Mouse (Mus musculus) CD4-positive, CD25-positive, alpha-beta regulatory T cell, adult 4 months (primary cell): ENCODE measurements around the gene Tbc1d16. TPM values are rescaled to one million over a fixed set of nuclear protein-coding genes. Genes with fewer than 3 reads are reported as not detected.
A peak's percentile ranks its signal among the peaks of the same experiment; 100 is the strongest.
"Not testable (repeated sequence)": the region's sequence is repeated elsewhere in the genome, so short reads cannot be mapped to it uniquely, and the experiment has no call there.

Experiments
- ATAC-seq: one replicate; pipeline ENCODE4 v1.8.0; 2017
- polyA plus RNA-seq, 2 experiments: library from polyadenylated mRNA; unstranded; fragments of 100-300 nt; shearing (Covaris generic); gene quantifications; one replicate each; pipeline ENCODE4 v1.2.1; 2017

Tbc1d16 gene
- polyA plus RNA-seq, 2 experiments from 2014 or later = 0.72 to 1.0 TPM

DNA sequence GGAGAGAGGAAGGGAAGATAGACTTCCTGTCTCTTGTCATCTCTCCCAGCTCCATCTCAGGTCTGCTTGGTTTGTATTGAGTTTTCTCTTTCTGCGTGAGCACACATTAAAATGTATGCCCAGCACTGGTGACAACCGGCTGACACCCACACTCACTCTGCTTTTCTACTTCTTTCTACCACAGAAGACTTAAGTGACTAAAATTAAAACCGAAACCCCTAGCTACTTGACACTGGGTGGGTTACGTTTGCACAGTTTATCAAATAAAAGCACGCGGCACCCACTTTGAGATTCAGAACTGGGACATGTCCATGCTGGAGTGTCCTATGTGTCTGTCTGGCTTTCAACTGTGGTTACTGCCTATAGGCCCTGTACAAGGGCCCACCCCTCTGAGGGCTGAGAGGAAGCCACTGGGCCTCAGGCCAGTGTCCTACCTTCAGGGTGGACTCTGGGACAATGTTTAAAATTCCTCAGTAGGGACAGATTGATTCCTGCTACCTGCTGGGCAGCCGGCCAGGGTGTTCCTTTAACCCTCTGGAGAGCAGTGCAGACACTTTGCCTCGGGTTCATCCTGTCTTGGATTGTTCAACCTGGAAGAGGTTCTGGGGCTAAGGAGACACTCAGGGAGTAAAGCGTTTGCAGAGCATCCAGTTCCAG lies 118.8 kb downstream of the Tbc1d16 start:
- ATAC-seq = peak; percentile 75

DNA sequence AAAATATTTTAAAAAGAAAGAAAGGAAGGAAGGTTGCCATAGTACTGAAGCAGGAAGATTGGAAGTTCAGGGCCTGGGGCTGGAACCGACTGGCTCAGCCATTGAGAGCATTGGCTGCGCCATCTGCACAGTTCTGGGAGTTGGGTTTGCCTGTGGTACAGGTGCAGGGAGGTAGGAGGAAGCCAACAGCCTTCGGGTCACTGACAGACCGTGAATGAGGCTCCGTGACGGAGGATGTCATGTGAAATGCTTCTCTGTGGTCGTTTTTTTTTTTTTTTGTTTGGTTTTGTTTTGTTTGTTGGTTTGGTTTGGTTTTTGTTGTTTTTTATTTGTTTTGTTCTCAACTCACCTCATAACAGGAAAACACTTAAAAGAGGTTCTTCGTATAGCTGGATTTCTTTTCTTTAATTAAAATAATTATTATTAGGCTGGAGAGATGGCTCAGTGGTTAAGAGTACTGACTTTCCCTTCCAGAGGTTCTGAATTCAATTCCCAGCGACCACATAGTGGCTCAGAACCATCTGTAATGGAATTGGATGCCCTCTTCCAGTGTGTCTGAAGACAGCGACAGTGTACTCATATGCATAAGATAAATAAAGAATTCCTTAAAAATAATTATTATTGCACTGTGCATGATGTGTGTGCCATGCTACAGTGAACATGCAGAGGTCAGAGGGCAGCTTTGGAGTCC lies 119.6 kb downstream of the Tbc1d16 start:
- ATAC-seq = peak; percentile 43

DNA sequence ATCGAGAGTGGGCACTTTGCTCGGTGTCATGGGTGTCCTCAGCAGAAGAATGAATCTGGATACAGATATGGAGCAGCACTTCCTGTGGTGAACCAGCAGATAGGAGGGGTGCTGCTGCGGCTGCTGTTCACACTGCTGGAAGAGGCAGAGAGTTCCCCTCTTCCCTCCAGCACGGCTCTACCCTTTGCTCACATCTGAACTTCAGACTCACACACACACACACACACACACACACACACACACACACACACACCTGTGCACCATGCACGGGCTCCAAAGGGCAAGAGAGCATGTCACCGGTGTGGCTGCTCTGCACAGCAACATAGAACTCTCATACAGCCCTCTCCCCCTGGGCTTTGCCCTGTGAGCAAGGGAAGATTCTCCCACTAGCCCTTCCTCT lies 122.0 kb downstream of the Tbc1d16 start:
- ATAC-seq = peak; percentile 53

DNA sequence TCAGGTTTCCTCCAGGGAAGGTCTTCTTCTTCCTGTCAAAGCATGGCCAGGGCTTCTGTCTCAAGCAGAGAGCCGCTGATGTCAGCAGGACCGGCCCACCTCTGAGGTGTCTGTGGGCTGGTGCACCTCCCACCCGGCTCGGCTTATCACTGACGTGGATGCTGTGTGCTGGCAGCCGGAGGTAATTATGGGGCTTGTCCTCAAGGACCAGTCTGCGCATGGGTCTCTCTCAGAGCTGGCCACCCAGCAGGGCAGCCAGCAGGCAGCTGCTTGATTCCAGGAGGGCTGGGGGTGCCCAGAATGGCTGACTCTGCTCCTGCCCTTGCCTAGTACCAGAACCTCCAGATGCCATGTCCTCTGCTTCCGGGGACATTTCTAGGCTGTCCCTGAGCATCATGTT lies 122.6 kb downstream of the Tbc1d16 start:
- ATAC-seq = no peak

DNA sequence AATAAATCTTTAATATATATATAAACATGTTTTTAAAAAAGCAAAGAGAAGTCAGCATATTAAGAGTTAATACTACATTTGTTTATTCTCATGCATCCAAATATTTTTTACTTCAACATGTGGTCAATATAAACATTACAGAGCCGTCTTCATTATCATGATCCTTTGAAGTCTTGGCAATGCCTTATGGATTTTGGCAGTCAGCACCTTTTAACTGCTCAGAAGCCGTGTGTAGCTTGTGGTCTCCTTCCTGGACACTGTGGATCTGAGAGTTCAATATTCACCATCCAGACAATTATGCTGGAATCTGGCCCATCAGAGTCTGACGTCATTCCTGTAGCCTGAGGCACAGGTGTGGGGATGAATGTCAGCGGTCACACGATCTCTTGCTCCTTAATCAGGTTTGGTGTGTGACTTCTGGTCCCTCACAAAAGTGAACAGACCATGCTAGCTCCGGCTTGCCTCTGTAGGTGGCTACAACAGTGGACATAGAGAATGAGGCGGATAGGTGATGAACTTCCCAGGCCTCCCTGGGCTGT lies 123.2 kb downstream of the Tbc1d16 start:
- no peak for ATAC-seq

DNA sequence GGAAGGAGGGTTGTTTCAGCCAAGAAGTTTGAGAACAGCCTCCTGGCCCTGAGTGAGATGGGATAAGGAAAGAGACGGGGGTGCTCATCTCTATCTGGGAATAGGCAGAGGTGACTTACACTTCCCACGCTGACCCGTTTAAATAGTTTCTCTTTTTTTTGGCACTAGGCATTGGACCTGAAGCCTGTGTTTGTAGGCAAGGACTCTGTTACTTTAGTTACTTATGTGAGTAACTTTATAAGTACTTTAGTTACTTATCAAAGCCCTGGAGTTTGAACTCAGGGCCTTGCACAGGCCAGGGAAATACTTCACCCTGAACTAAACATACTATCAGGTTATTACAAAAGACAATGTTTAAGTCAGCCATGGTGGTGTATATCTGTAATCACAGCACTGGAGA lies 124.3 kb downstream of the Tbc1d16 start:
- no peak for ATAC-seq

DNA sequence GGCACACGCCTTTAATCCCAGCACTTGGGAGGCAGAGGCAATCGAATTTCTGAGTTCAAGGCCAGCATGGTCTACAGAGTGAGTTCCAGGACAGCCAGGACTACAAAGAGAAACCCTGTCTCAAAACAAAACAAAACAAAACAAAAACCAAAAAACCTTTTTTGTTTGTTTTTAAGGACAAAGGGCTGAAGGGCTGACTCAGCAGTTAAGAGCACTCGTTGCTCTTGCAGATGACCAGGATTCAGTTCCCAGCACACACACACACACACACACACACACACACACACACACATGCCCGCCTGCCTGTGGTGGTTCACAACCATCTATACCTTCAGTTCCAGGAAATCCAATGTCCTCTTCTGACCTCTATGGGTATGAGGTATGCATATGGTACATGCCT lies 127.9 kb downstream of the Tbc1d16 start:
- not testable (repeated sequence) for ATAC-seq

DNA sequence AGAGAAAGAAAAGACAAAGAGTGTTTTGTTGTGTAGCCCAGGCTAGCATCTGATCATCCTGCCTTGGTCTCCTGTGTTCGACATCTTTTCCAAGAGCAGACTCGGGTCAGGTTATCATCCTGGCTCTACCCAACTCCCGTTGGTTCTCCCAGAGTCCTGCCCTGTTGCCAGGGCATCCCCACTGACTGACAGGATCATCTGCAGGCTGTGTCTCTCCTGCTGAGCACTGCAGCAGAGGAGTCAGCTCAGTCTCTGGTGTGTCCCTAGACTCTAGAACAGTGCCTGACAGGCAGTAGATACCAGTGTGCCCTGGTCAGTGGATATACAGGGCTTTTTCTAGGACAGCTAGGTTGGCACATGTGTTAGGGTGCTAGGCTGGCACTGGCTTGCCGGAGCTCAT lies 130.1 kb downstream of the Tbc1d16 start:
- ATAC-seq = no peak

DNA sequence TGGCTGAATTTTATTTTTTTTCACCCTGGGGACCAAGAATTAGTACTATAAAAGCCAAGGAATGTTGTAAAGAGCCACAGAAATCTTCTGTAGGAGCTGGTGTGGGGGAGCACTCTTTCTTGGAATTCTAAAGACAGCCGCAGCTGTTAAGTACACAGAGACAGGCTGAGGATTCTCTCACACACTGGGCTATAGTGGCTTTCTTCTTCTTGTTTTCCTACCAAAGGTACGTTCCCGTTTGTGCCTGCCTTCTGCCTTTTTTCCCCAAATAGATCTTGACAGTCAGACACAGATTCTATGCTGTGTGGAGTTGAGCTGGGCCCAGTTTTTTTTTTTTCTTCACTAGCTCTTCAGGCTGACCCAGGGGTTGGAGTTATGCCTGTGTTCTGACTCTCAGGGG lies 132.9 kb downstream of the Tbc1d16 start:
- no peak for ATAC-seq

DNA sequence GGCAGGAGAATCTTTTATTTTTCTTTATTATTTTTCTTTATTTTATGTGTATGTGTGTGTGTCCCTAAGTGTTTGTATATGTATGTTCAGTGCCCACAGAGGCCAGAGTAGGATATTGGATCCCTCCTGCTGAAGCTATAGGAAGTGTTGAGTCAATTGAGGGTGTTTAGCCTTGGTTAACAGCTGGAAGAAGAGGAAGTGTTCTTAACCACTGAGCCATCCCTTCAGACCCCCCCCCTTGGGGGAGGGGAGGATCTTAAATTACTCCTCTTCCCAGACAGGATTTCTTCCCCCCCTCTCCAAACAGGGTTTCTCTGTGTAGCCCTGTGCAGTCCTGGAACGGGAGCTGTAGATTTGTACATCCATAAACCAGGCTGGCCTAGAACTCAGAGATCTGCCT lies 135.0 kb downstream of the Tbc1d16 start:
- ATAC-seq = no peak

Other genes starting within 250 kb of the Tbc1d16 start
- gene Enpp7, start 240.3 kb downstream of the Tbc1d16 start, polyA plus RNA-seq = not detected
- gene Cbx2, start 205.5 kb downstream of the Tbc1d16 start, polyA plus RNA-seq = 1 to 10 TPM; 1.4 to 1.5 TPM
- 1 to 10 TPM; 4.0 to 6.7 TPM for gene Cbx8, start 187.5 kb downstream of the Tbc1d16 start, polyA plus RNA-seq
- gene Cbx4, start 142.3 kb downstream of the Tbc1d16 start, polyA plus RNA-seq = 1 to 10 TPM; 1.7 to 3.7 TPM
- gene Ccdc40, start 73 bp upstream of the Tbc1d16 start, polyA plus RNA-seq = 1 to 10 TPM; 2.9 to 3.6 TPM
- 10 to 100 TPM; 11.5 to 27.8 TPM for gene Gaa, start 39.4 kb upstream of the Tbc1d16 start, polyA plus RNA-seq
- 100 to 1,000 TPM; 175 to 208 TPM for gene Eif4a3, start 71.6 kb upstream of the Tbc1d16 start, polyA plus RNA-seq
- gene Card14, start 79.3 kb upstream of the Tbc1d16 start, polyA plus RNA-seq = not detected
- 10 to 100 TPM in 1 of 2 experiments, 1 to 10 TPM in 1; 7.4 to 19.9 TPM for gene Sgsh, start 127.0 kb upstream of the Tbc1d16 start, polyA plus RNA-seq
- gene Slc26a11, start 127.1 kb upstream of the Tbc1d16 start, polyA plus RNA-seq = 10 to 100 TPM in 1 of 2 experiments, 1 to 10 TPM in 1; 8.0 to 16.2 TPM
- gene Rnf213, start 164.6 kb upstream of the Tbc1d16 start, polyA plus RNA-seq = 10 to 100 TPM; 51.8 to 54.0 TPM